Mouse (Mus musculus) liver, adult 2 months (tissue): ENCODE data around the gene Scnn1a.

ENCODE experiments used
- CTCF ChIP-seq: fragments of 200-500 bp; IDR thresholded peaks from 2 replicates; pipeline ENCODE4 v1.5.1; 2011; ENCODE audit warnings: low read depth, low read length, control low read depth
- POLR2A ChIP-seq: fragments of 200-500 bp; IDR thresholded peaks from 2 replicates; pipeline ENCODE4 v1.6.1; 2011; ENCODE audit warnings: low read length, control low read depth; ENCODE audit not compliant: insufficient read depth; ENCODE audit errors: extremely low read depth

DNA sequence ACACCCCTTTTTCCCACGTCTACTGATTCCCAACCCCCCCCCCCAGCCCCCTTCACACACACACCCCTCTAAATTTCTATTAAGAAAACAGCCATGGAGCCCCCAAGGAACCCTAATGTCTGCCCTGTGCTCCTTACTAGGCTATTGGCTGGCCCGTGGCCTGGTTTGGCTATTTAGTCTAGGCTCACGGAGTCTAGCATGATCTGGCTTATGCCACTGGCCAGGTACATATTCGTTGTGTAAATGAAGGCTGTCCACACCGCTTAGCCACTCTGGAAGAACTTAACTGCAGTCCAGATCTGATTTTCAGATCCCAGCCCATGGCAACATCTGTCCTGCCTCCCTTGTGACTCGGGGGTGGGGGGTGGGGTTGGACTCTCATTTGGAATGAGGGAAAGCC is 5.7 kb upstream of the Scnn1a start:
- TF ChIP-seq CTCF (no peak), POLR2A (no peak)
